Mouse (Mus musculus) forebrain, embryonic 13.5 days (tissue): Measurements from ENCODE around the gene Ubr2. TPM values are rescaled to one million over a fixed set of nuclear protein-coding genes. Genes with fewer than 3 reads are reported as not detected.

Source experiments
- ATAC-seq: fragments of 200-750 bp; cut with Nextera tagmentation; 2 replicates; pipeline ENCODE4 v1.8.0; 2017
- H3K27ac ChIP-seq: fragments of 300-500 bp; sonication (generic); 2 replicates; pipeline ENCODE4 v1.5.1; 2015; ENCODE audit warnings: inconsistent platforms, mild to moderate bottlenecking, moderate library complexity
- H3K27me3 ChIP-seq: fragments of 300-500 bp; sonication (generic); 2 replicates; pipeline ENCODE4 v1.6.1; 2015; ENCODE audit warnings: mild to moderate bottlenecking, inconsistent platforms
- H3K36me3 ChIP-seq: fragments of 300-500 bp; sonication (generic); 2 replicates; pipeline ENCODE4 v1.6.1; 2015; ENCODE audit warnings: mild to moderate bottlenecking, inconsistent platforms; ENCODE audit not compliant: poor library complexity, severe bottlenecking
- H3K4me1 ChIP-seq: fragments of 300-500 bp; sonication (generic); 2 replicates; pipeline ENCODE4 v1.6.1; 2015; ENCODE audit warnings: inconsistent platforms
- H3K4me2 ChIP-seq: fragments of 300-500 bp; sonication (generic); 2 replicates; pipeline ENCODE4 v1.6.1; 2015; ENCODE audit warnings: inconsistent platforms, mild to moderate bottlenecking, moderate library complexity
- H3K4me3 ChIP-seq: fragments of 300-500 bp; sonication (generic); 2 replicates; pipeline ENCODE4 v1.5.1; 2015; ENCODE audit warnings: mild to moderate bottlenecking, inconsistent platforms
- H3K9ac ChIP-seq: fragments of 300-500 bp; sonication (generic); 2 replicates; pipeline ENCODE4 v1.6.1; 2015; ENCODE audit warnings: mild to moderate bottlenecking, inconsistent platforms
- H3K9me3 ChIP-seq: fragments of 300-500 bp; sonication (generic); replicated peaks from 2 replicates; pipeline ENCODE4 v1.6.1; 2016; ENCODE audit warnings: inconsistent platforms
- WGBS: fragments of 180-500 bp; shearing (Covaris S2); methylation state at CpG from one replicate; pipeline ENCODE4 v1.1.7; 2015; 5-methylcytosine and 5-hydroxymethylcytosine counted together
- polyA plus RNA-seq: library from polyadenylated mRNA; unstranded; fragments of >200 nt; fragmentation: Nextera tagmentation; extraction: Ambion mirVana; gene quantifications from 2 replicates; pipeline ENCODE4 v1.2.1, GENCODE M21; 2015

Ubr2 gene
- polyA plus RNA-seq, 1 experiment from 2014 or later, result 11.8 TPM

DNA sequence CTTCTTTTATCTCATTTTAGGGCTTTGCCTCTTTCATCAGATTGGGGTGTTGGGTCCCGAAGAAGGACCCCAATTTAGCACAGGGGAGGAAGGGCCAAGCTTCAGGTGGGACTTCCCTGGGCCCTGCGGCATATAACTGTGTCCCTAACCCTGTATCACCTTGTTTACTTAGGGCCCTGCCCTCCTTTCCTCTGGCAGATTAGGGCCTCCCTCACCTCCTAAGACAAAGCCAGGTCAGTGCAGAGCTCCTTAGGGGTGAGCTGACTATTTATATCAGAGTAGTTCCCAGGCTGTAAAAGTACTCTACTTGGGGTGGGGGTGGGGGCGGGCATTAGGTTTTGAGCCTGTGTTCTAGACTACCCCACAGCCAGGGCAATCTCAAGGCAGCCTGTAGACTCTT lies 95.2 kb downstream of the Ubr2 start:
- H3K4me1 ChIP-seq, result no peaks in the 10 kb centered on the region
- H3K36me3 ChIP-seq, result no peaks in the 10 kb centered on the region
- H3K27ac ChIP-seq, result no peak overlapping the region
- H3K4me2 ChIP-seq, result no peak overlapping the region
- ATAC-seq, result no peak
- H3K27me3 ChIP-seq, result no peaks in the 10 kb centered on the region
- no peak overlapping the region for H3K4me3 ChIP-seq
- H3K9ac ChIP-seq, result no peak overlapping the region
- WGBS, result 58% methylated on average over 3 of the region's 3 CpGs
- no peaks in the 10 kb centered on the region for H3K9me3 ChIP-seq

DNA sequence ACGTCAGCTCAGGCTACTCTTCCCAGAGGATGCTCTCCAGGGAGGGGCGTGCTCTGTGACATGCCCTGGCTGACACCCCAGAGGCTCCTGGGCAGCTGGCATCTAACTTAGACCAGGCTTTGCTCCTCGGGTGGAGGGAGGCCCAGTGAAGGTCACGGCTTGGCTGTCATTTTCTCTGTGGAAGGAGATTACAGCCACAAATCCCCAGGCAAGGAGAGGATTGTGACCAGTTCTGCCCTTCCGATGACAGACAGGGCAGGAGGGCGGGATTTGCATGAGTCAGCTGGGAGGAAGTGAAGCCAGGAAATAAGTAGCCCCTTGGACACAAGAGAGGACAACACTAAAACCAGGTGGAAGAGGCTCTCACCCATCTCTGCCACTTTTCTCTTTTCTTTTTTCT lies 98.0 kb downstream of the Ubr2 start:
- ATAC-seq, result no peak

DNA sequence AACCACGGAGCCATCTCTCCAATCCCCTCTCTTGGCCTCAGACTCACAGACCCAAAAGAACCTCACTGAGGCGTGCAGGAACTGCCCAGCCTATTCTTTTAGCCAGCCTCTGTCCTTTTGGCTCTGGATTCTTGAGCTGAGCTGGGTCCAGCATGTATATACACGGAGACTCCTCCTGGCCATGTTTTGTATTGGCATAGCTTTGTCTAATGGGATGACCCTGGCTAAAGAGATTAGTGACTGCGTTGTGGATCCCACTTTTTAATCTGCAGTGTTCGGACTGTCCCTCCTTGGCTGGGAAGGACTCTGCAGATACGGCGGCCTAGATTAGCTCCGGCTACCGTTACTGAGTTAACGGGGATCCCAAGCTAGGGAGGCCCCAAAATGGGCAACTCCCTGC lies 100.2 kb downstream of the Ubr2 start, which contains the start of gene Prph2:
Gene Prph2, plus strand, starts transcription at position 274 of the 400 bp plus-strand sequence.
- ATAC-seq, result no peak
- Histone ChIP-seq H3K36me3 (no peaks in the 10 kb centered on the region), H3K4me1 (no peaks in the 10 kb centered on the region), H3K4me3 (no peak within 1 kb of the TSS), H3K9ac (no peak within 1 kb of the TSS), H3K4me2 (no peak within 1 kb of the TSS), H3K27me3 (no peaks in the 10 kb centered on the region), H3K27ac (no peak within 1 kb of the TSS), H3K9me3 (peaks cover 7% of the 10 kb centered on the region; the same call in 1 of the 2 replicates)
- WGBS, result 85% methylated on average over 10 of the region's 10 CpGs

More for the DNA sequence above, 98.0 kb downstream of the Ubr2 start:
- no peaks in the 10 kb centered on the region for H3K27me3 ChIP-seq
- H3K36me3 ChIP-seq, result no peaks in the 10 kb centered on the region
- 0 out of 2 replicates have a peak overlapping the region, but pooled peaks have one; percentile 21 for H3K9ac ChIP-seq
- peaks cover 7% of the 10 kb centered on the region; the same call in 1 of the 2 replicates for H3K9me3 ChIP-seq
- WGBS, result 51% methylated on average over 6 of the region's 6 CpGs
- no peak overlapping the region for H3K27ac ChIP-seq
- H3K4me2 ChIP-seq, result no peak overlapping the region
- no peaks in the 10 kb centered on the region for H3K4me1 ChIP-seq
- no peak overlapping the region for H3K4me3 ChIP-seq

DNA sequence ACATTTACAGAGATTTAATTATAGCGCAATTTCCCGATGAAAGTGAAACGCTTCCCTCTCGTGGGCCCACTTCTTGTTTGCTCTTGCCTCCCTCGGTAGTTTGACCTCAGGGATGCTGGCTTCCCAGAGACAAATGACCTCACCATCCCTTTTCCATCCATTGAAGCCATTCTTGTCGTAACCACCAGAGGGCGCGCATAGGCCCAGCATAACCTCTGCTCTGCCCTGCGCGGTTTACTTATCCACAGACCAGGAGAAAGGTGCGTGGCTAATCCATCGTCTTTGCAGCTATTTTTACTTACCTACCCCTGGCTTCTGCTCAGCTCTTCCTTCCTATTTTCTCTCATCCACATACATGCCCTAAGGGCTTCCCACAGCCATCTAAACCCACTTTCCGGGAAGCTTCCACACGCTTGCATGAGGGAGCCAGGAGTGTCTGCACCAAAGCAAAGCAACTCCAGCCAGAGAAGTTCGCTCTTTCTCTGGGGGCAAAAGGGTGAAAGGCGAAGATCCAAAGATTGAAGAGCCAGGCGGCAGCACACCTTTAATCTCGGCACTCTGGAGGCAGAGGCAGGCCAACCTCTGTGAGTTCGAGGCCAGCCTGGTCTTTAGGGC lies 106.4 kb downstream of the Ubr2 start:
- Histone ChIP-seq H3K9ac (no peak overlapping the region), H3K9me3 (peaks cover 7% of the 10 kb centered on the region; the same call in 1 of the 2 replicates), H3K27me3 (no peaks in the 10 kb centered on the region), H3K4me3 (no peak overlapping the region), H3K27ac (no peak overlapping the region), H3K36me3 (no peaks in the 10 kb centered on the region), H3K4me1 (no peaks in the 10 kb centered on the region), H3K4me2 (no peak overlapping the region)
- 0 out of 2 replicates have a peak, but pooled peaks have one; percentile 70 for ATAC-seq
- 23% methylated on average over 19 of the region's 19 CpGs for WGBS

DNA sequence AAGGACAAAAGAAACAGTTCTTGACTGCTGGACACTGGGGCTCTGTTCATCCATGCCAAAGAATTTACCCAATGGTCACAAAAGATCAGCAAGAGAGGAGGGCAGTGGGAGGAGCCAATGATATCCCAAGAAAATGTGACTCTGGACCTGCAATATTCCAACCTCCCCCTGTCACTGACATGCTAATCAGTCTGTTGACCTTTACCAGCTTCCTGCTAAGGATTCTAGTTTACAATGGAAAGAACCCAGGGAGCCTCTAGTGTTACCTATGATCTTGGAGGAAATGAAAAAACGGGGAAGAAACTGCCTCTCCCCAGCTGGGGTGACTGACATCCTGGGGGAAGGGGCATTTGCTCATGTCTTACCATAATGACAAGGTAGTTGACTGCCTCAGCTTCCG lies 109.4 kb downstream of the Ubr2 start:
- no peaks in the 10 kb centered on the region for H3K27me3 ChIP-seq
- no peak for ATAC-seq
- H3K9me3 ChIP-seq, result no peaks in the 10 kb centered on the region
- no peak overlapping the region for H3K9ac ChIP-seq
- H3K4me3 ChIP-seq, result no peak overlapping the region
- 54% methylated on average over 2 of the region's 2 CpGs for WGBS
- H3K4me2 ChIP-seq, result no peak overlapping the region
- no peaks in the 10 kb centered on the region for H3K36me3 ChIP-seq
- H3K27ac ChIP-seq, result no peak overlapping the region
- H3K4me1 ChIP-seq, result no peaks in the 10 kb centered on the region

DNA sequence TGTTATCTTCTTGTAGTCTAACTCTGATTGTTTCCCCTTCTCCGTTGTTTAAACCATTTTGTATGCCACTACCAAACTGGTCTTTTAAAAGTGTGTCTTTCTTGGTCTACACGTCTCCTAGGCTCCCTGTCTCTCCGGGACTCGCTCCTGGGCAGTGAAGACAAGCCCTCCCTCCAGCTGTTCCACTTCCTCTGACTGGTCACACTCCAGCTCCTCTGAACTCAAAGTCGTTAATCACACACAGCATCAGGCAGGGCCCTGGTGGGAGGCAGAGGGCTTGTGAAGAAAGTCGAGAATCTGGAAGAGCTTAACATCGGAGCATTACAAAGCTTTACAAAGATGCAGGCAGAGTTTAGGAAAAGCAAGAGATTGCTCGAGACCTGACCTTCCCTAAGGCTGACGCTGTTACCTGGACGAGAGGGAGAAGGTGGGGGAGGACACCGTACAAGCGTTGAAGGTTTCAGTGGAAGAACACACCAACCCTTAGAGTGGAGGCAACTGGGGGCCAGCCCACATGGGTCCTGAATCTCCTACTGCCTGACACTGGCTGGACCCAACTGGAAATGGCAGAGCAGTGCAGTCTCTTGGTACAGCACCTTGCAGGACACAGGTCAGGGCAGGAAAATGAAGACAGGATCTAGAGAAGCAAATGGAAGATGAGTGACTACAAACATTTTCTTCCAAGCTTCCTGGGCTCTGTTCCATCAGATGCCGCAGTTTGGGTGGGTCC lies 113.0 kb downstream of the Ubr2 start:
- no peaks in the 10 kb centered on the region for H3K27me3 ChIP-seq
- no peak overlapping the region for H3K27ac ChIP-seq
- H3K4me2 ChIP-seq, result no peak overlapping the region
- H3K4me3 ChIP-seq, result no peak overlapping the region
- H3K4me1 ChIP-seq, result peaks cover 13% of the 10 kb centered on the region
- H3K36me3 ChIP-seq, result peaks cover 16% of the 10 kb centered on the region
- H3K9ac ChIP-seq, result no peak overlapping the region
- ATAC-seq, result no peak
- H3K9me3 ChIP-seq, result no peaks in the 10 kb centered on the region
- 57% methylated on average over 13 of the region's 13 CpGs for WGBS

DNA sequence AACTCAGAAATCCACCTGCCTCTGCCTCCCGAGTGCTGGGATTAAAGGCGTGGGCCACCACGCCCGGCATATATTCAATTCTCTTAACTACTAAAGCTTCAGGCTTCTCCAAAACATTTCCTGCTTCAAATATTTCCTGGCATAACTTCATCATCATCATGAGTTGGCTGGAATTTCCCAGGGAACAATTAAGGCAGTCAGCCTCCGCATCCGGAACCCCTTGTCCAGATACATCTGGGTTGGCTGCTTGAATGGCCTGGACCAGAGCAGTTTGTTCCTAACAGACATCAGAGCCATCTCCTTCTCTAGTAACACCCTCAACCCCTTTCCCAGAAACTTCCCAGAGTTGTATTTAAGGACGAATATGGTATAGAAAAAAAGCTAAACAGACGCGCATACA lies 114.9 kb downstream of the Ubr2 start:
- peaks cover 26% of the 10 kb centered on the region for H3K4me1 ChIP-seq
- ATAC-seq, result no peak
- H3K36me3 ChIP-seq, result peaks cover 20% of the 10 kb centered on the region
- 91% methylated on average over 9 of the region's 9 CpGs for WGBS
- H3K27me3 ChIP-seq, result no peaks in the 10 kb centered on the region
- no peak overlapping the region for H3K4me3 ChIP-seq
- H3K9ac ChIP-seq, result no peak overlapping the region
- no peaks in the 10 kb centered on the region for H3K9me3 ChIP-seq
- H3K4me2 ChIP-seq, result no peak overlapping the region
- H3K27ac ChIP-seq, result no peak overlapping the region

DNA sequence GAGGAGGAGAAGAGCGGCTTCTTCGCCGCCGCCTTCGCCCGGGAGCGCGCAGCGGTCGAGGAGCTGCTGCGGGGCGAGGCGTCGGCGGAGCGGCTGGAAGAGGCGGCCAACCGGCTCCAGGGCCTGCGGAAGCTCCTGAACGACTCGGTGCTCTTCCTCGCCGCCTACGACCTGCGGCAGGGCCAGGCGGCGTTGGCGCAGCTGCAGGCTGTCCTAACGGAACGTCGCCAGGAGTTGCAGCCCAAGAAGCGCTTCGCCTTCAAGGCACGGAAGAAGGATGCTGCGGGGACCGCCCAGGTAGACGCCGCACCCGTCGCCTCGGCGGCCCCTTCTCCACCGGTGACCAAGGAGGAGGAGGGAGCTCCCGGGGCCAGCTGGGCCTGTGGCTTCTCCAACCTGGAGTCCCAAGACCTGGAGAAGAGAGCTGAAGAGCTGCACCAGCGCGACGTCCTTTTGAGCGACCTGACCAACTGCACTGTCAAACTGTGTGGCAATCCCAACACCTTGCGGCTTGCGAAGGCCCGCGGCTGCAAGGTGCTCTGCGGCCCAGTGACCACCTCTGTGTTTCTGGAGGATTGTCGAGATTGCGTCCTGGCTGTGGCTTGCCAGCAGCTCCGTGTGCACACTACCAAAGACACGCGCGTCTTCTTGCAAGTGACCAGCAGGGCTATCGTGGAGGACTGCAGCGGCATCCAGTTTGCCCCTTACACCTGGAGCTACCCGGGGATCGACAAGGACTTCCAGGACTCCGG lies 119.3 kb downstream of the Ubr2 start:
- H3K27me3 ChIP-seq, result no peaks in the 10 kb centered on the region
- WGBS, result 2% methylated on average over 61 of the region's 64 CpGs
- ATAC-seq, result peak; percentile 44

DNA sequence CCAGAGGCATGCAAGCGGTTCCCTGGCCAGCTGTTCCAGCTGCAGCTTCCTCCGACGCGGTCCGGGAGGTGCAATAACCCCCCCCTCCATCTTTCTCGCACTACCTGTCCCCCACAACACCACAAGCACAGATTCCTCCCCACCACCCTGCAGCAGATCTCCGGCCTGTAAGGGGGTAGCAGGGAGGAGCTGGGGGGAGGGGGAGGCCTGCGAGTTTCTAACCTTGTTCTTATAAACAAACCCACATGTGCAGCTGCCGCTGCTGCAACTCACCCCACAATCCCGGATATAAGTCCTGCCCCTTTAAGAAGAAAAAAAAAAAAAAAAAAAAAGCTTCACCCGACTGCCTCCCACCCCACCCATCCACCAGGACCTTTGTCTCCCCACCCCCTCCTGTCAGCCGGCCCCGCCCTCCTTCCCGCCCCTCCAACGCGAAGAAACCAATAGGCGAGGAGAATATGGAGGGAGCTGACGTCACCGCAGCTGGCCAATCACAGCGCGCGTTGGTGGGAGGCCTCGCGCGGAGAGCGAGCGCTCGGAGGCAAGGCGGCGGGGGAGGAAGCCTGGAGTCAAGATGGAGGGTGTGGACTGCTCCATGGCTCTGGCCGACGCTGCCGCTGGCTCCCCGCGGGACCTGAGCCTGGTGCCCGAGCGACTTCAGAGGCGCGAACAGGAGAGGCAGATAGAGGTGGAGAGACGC lies 120.1 kb downstream of the Ubr2 start, which contains the start of gene Tbcc:
Gene Tbcc, plus strand, starts transcription at position 569 of the 700 bp plus-strand sequence.
- Histone ChIP-seq H3K9me3 (no peaks in the 10 kb centered on the region), H3K36me3 (peaks cover 20% of the 10 kb centered on the region), H3K4me1 (peaks cover 34% of the 10 kb centered on the region), H3K4me3 (peak within 1 kb of the TSS; percentile 96), H3K9ac (peak within 1 kb of the TSS; percentile 97), H3K27ac (peak within 1 kb of the TSS; percentile 91), H3K4me2 (peak within 1 kb of the TSS; percentile 98), H3K27me3 (no peaks in the 10 kb centered on the region)
- peak; percentile 95 for ATAC-seq
- under 1% methylated on average over 39 of the region's 40 CpGs for WGBS

More for the DNA sequence above, 119.3 kb downstream of the Ubr2 start:
- Histone ChIP-seq H3K4me3 (peak overlapping the region; percentile 96), H3K9me3 (no peaks in the 10 kb centered on the region), H3K4me2 (peak overlapping the region; percentile 98), H3K27ac (peak overlapping the region; percentile 89), H3K9ac (peak overlapping the region; percentile 97), H3K4me1 (peaks cover 34% of the 10 kb centered on the region), H3K36me3 (peaks cover 20% of the 10 kb centered on the region)

DNA sequence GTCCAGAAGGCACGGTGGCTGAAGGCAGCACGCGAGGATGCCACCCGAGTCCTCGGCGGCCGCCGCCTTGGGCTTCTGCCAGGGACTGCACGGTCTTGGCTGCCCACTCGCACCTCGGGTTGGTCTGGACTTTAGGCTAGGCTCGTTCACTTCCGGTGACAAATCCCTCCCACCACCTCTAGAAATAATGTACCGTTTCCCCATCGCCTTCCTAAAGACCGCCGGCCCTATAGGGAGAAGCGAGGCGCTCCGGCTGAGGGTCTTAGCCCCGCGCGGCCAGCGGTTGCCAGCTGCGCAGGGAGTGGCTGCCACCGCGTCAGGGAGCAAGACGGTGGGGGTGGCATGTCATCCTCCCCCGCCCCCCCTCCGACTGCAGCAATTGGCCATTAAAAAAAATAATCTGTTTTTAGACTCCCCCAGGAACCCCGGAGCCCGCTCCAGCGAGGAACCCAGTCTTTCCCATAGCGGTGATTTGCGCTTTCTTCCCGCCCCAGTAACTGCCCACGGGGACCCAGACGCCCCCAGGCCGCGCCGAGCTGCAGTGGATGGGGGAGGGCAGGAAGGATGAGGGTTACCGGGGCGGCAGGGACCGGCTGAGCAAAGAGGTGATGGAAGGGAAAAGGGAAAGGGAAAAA lies 120.8 kb downstream of the Ubr2 start:
- under 1% methylated on average over 44 of the region's 44 CpGs for WGBS
- Histone ChIP-seq H3K4me2 (peak overlapping the region; percentile 86), H3K9ac (peak overlapping the region; percentile 68), H3K9me3 (no peaks in the 10 kb centered on the region), H3K4me3 (peak overlapping the region; percentile 96), H3K27me3 (no peaks in the 10 kb centered on the region), H3K36me3 (peaks cover 20% of the 10 kb centered on the region), H3K4me1 (peaks cover 34% of the 10 kb centered on the region), H3K27ac (peak overlapping the region; percentile 91)
- peak; percentile 60 for ATAC-seq

DNA sequence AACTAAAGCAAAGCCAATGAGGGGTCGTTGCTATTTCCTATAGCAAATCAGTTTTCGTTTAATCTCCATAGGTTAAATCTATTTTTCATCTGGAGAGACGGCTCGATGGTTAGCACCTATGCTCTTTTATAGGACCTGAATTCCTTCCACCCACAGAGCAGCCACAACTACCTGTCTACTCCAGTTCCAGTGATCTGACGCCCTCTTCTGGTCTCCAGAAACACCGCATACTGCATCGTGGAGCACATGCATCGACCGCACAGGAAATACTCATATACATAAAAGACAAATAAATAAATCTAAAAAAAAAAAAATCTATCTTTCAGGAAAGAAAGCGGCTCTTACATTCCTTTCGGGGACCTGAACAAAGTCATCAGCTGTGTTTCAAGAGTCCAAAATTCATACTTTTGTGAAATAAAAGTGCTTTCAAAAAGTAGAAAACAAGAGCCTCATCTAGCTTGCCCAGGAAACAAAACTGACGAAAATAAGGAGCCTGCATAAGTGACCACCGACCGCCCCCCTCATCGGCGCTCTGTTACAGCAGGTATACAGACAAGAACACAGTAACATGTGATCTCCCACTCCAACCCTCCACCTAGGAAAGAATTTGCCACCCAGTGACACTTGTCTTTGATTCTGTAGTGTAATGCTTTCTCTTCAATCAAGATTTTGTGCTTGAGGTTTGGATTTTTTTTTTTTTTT lies 121.7 kb downstream of the Ubr2 start:
- Histone ChIP-seq H3K4me1 (peaks cover 31% of the 10 kb centered on the region), H3K4me2 (peak overlapping the region; percentile 86), H3K9me3 (no peaks in the 10 kb centered on the region), H3K4me3 (peak overlapping the region; percentile 96), H3K9ac (peak overlapping the region; percentile 68), H3K27me3 (no peaks in the 10 kb centered on the region), H3K36me3 (peaks cover 16% of the 10 kb centered on the region), H3K27ac (peak overlapping the region; percentile 91; the same call in 1 of the 2 replicates)
- ATAC-seq, result no peak
- WGBS, result 30% methylated on average over 16 of the region's 16 CpGs
